Mouse (Mus musculus) central nervous system, embryonic 11.5 days (tissue): Measurements from ENCODE around the gene Acot3. TPM values are rescaled to one million over a fixed set of nuclear protein-coding genes. Genes with fewer than 3 reads are reported as not detected.

Experiments
- polyA plus RNA-seq: library from polyadenylated mRNA; depleted of rRNA; stranded (reverse); fragments of >200 nt; gene quantifications from 2 replicates; pipeline ENCODE4 v1.2.3, GENCODE M21; 2012; rRNA removed

Gene Acot3
- polyA plus RNA-seq, result 0.20 and 0.31 TPM in 2 replicates

GRCm38 (mm10) chr12:84051937-84052474 lies at the start of gene Acot3:
Acot3 (plus strand) TSS chr12:84052144.

DNA sequence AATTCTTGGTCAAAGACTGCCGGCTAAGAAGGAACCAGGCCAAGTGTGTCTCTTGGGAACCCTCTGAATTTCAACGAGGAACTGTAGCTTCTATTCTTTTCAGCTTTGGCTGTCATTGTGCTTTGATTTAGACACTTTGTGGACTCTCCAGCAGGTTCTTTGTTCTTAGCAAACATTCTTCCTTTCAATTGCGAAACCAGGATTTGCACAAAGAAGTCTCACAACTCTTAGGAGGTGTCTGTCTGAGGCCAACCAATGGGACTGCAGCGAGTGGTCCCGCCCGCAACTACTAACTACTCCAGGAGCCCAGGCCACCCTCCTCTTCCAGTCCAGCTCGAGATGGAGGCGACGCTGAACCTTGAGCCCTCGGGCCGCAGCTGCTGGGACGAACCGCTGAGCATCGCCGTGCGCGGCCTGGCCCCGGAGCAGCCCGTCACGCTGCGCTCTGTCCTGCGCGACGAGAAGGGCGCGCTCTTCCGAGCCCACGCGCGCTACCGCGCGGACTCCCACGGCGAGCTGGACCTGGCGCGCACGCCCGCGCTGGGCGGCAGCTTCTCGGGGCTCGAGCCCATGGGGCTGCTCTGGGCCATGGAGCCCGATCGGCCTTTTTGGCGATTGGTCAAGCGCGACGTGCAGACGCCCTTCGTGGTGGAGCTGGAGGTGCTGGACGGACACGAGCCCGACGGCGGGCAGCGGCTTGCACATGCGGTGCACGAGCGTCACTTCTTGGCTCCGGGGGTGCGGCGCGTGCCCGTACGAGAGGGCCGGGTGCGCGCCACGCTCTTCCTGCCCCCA lies 42.6 kb upstream of the Acot3 start, which contains the start of gene Acot1:
Acot1 (plus strand) TSS at position 320 of the 795 bp plus-strand sequence.

DNA sequence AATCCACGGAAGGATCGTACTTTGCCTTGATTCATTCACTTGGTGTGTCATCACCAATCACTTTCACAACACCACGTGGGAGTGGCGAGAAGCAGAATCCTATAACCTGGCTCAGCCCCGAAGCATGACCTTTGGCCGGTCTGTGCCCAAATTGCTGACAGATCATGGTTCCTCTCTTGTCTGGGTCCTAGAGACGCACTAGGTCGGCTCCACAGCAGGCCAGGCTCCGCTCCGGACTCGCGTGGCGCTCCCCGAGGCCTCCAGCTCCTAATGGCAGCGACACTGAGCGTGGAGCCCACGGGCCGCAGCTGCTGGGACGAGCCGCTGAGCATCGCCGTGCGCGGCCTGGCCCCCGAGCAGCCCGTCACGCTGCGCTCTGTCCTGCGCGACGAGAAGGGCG lies 13.7 kb upstream of the Acot3 start, which contains the start of gene Acot4:
Acot4 (plus strand) TSS at position 139 of the 400 bp plus-strand sequence.

GRCm38 (mm10) chr12:84038691-84039111 lies 13.2 kb upstream of the Acot3 start, which contains the start of gene Gm49366:
Gm49366 (plus strand) TSS chr12:84038935.

GRCm38 (mm10) chr12:84068986-84069385 lies 17.0 kb downstream of the Acot3 start, which contains the start of gene Acot5:
Acot5 (plus strand) TSS chr12:84069325.

DNA sequence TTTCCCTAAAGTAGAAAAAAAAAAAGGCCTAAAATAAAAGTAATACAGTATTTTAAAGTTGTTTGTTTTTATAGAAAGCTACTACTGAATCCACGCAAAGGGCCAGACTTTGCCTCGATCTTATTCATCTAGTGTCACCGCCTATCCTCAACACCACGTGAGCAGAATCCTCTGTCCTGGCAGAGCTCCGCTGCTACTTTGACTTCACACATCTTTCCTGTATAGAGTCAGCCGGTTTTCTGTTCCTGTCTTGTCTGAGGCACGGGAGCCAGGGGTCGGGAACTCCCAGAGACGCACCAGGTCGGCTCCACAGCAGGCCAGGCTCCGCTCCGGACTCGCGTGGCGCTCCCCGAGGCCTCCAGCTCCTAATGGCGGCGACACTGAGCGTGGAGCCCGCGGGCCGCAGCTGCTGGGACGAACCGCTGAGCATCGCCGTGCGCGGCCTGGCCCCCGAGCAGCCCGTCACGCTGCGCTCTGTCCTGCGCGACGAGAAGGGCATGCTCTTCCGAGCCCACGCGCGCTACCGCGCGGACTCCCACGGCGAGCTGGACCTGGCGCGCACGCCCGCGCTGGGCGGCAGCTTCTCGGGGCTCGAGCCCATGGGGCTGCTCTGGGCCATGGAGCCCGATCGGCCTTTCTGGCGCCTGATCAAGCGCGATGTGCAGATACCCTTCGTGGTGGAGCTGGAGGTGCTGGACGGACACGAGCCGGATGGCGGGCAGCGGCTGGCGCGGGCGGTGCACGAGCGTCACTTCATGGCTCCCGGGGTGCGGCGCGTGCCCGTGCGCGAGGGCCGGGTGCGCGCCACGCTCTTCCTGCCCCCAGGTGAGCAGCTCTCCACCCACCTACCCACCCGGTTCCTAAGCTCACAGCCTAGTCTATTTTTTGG lies 48.9 kb downstream of the Acot3 start, which contains the start of gene Acot6:
Acot6 (plus strand) TSS at position 51 of the 889 bp plus-strand sequence.

Other genes with a start within 250 kb of the Acot3 start
- 35.5 and 51.8 TPM in 2 replicates for gene Numb, start 130.2 kb upstream of the Acot3 start, polyA plus RNA-seq
- gene Riox1, start 101.5 kb upstream of the Acot3 start, polyA plus RNA-seq, result 14.9 and 20.3 TPM in 2 replicates
- gene Heatr4, start 67.3 kb upstream of the Acot3 start, polyA plus RNA-seq, result not detected in 2 replicates
- gene Acot2, start 64.3 kb upstream of the Acot3 start, polyA plus RNA-seq, result 5.4 and 8.7 TPM in 2 replicates
- 32.5 and 33.4 TPM in 2 replicates for gene Acot1, start 42.7 kb upstream of the Acot3 start, polyA plus RNA-seq
- gene Acot4, start 13.8 kb upstream of the Acot3 start, polyA plus RNA-seq, result 0.47 and 0.96 TPM in 2 replicates
- not detected in 2 replicates for gene Gm49366, start 13.2 kb upstream of the Acot3 start, polyA plus RNA-seq
- gene Acot5, start 17.2 kb downstream of the Acot3 start, polyA plus RNA-seq, result not detected in 2 replicates
- gene Acot6, start 48.5 kb downstream of the Acot3 start, polyA plus RNA-seq, result 2.1 and 2.7 TPM in 2 replicates
- gene Dnal1, start 62.2 kb downstream of the Acot3 start, polyA plus RNA-seq, result 12.2 and 13.2 TPM in 2 replicates
- gene Pnma1, start 96.3 kb downstream of the Acot3 start, polyA plus RNA-seq, result 0.93 and 2.0 TPM in 2 replicates
- gene Elmsan1, start 166.7 kb downstream of the Acot3 start, polyA plus RNA-seq, result 8.9 and 10.4 TPM in 2 replicates
- 13.6 and 23.7 TPM in 2 replicates for gene Ptgr2, start 233.1 kb downstream of the Acot3 start, polyA plus RNA-seq